Mouse (Mus musculus): Measurements from ENCODE around the gene Krit1. TPM values are rescaled to one million over a fixed set of nuclear protein-coding genes. Genes with fewer than 3 reads are reported as not detected.
A peak's percentile ranks its signal among the peaks of the same experiment; 100 is the strongest.

Krit1 gene
- polyA plus RNA-seq (2015; fragmentation: Nextera tagmentation; extraction: Ambion mirVana) = 14.0 and 17.7 TPM in 2 replicates

- H3K27me3 ChIP-seq (replicated peaks; ENCODE audit: control insufficient read depth, insufficient read depth, low read length) = no peaks in the 10 kb centered on the region
- H3K4me3 ChIP-seq (ENCODE audit: low read depth, low read length) = peak within 1 kb of the TSS; percentile 77
- ATAC-seq = peak; percentile 89
- peak within 1 kb of the TSS; percentile 68 for H3K9ac ChIP-seq (ENCODE audit: low read depth, low read length)
- no peaks in the 10 kb centered on the region for H3K36me3 ChIP-seq (ENCODE audit: control insufficient read depth, insufficient read depth)
- peak within 1 kb of the TSS; percentile 84 for H3K27ac ChIP-seq (ENCODE audit: low read depth, low read length)
- 0 out of 2 replicates have a peak, but pooled peaks cover 2% of the 10 kb centered on the region for H3K4me1 ChIP-seq (replicated peaks; ENCODE audit: control insufficient read depth, insufficient read depth, low read length)
- no peaks in the 10 kb centered on the region for H3K9me3 ChIP-seq (ENCODE audit: control insufficient read depth)
- TF ChIP-seq CTCF (IDR thresholded peaks at IDR 0.05; ENCODE audit: low read depth) = no peak; the same call in 1 of the 2 replicates
- H3K4me2 ChIP-seq (replicated peaks; ENCODE audit: low read depth) = peak within 1 kb of the TSS; percentile 90
- WGBS = under 1% methylated on average over 102 of the region's 109 CpGs
Measured at GRCm38 (mm10) chr5:3802433-3803291, at the start of gene Krit1, which contains the start of gene Ankib1. Krit1 (plus strand) TSS chr5:3803184. Ankib1 (minus strand) TSS chr5:3802925.

GRCm38 (mm10) chr5:3771512-3771911, 31.5 kb upstream of the Krit1 start:
- Histone ChIP-seq H3K27ac (ENCODE audit: low read depth, low read length) (no peak overlapping the region), H3K4me3 (ENCODE audit: low read depth, low read length) (no peak overlapping the region), H3K4me2 (replicated peaks; ENCODE audit: low read depth) (no peak overlapping the region), H3K4me1 (replicated peaks; ENCODE audit: control insufficient read depth, insufficient read depth, low read length) (no peaks in the 10 kb centered on the region), H3K27me3 (replicated peaks; ENCODE audit: control insufficient read depth, insufficient read depth, low read length) (no peaks in the 10 kb centered on the region), H3K36me3 (ENCODE audit: control insufficient read depth, insufficient read depth) (peaks cover 7% of the 10 kb centered on the region; the same call in 1 of the 2 replicates), H3K9me3 (ENCODE audit: control insufficient read depth) (no peaks in the 10 kb centered on the region), H3K9ac (ENCODE audit: low read depth, low read length) (no peak overlapping the region)
- no peak for ATAC-seq
- 86% methylated on average over 3 of the region's 3 CpGs for whole genome bisulfite sequencing
- no peak for TF ChIP-seq CTCF (IDR thresholded peaks at IDR 0.05; ENCODE audit: low read depth)

GRCm38 (mm10) chr5:3772017-3772416, 31.0 kb upstream of the Krit1 start:
- ATAC-seq = no peak
- Histone ChIP-seq H3K9ac (ENCODE audit: low read depth, low read length) (no peak overlapping the region), H3K4me1 (replicated peaks; ENCODE audit: control insufficient read depth, insufficient read depth, low read length) (no peaks in the 10 kb centered on the region), H3K36me3 (ENCODE audit: control insufficient read depth, insufficient read depth) (0 out of 2 replicates have a peak, but pooled peaks cover 4% of the 10 kb centered on the region), H3K9me3 (ENCODE audit: control insufficient read depth) (no peaks in the 10 kb centered on the region), H3K4me2 (replicated peaks; ENCODE audit: low read depth) (no peak overlapping the region), H3K27me3 (replicated peaks; ENCODE audit: control insufficient read depth, insufficient read depth, low read length) (no peaks in the 10 kb centered on the region), H3K4me3 (ENCODE audit: low read depth, low read length) (no peak overlapping the region), H3K27ac (ENCODE audit: low read depth, low read length) (no peak overlapping the region)
- TF ChIP-seq CTCF (IDR thresholded peaks at IDR 0.05; ENCODE audit: low read depth) = no peak
- 47% methylated on average over 3 of the region's 3 CpGs for WGBS

- Histone ChIP-seq H3K4me3 (ENCODE audit: low read depth, low read length) (no peak overlapping the region), H3K27me3 (replicated peaks; ENCODE audit: control insufficient read depth, insufficient read depth, low read length) (no peaks in the 10 kb centered on the region), H3K27ac (ENCODE audit: low read depth, low read length) (no peak overlapping the region), H3K36me3 (ENCODE audit: control insufficient read depth, insufficient read depth) (no peaks in the 10 kb centered on the region), H3K4me2 (replicated peaks; ENCODE audit: low read depth) (no peak overlapping the region), H3K4me1 (replicated peaks; ENCODE audit: control insufficient read depth, insufficient read depth, low read length) (no peaks in the 10 kb centered on the region), H3K9ac (ENCODE audit: low read depth, low read length) (no peak overlapping the region), H3K9me3 (ENCODE audit: control insufficient read depth) (no peaks in the 10 kb centered on the region)
- ATAC-seq = no peak
- TF ChIP-seq CTCF (IDR thresholded peaks at IDR 0.05; ENCODE audit: low read depth) = peak; percentile 53
Measured at GRCm38 (mm10) chr5:3782670-3783069, 20.3 kb upstream of the Krit1 start.

GRCm38 (mm10) chr5:3783947-3784681, 18.9 kb upstream of the Krit1 start:
- H3K9ac ChIP-seq (ENCODE audit: low read depth, low read length) = no peak overlapping the region
- no peak for TF ChIP-seq CTCF (IDR thresholded peaks at IDR 0.05; ENCODE audit: low read depth)
- H3K9me3 ChIP-seq (ENCODE audit: control insufficient read depth) = no peaks in the 10 kb centered on the region
- H3K4me1 ChIP-seq (replicated peaks; ENCODE audit: control insufficient read depth, insufficient read depth, low read length) = no peaks in the 10 kb centered on the region
- no peak overlapping the region for H3K4me2 ChIP-seq (replicated peaks; ENCODE audit: low read depth)
- 84% methylated on average over 2 of the region's 2 CpGs for WGBS
- H3K27ac ChIP-seq (ENCODE audit: low read depth, low read length) = no peak overlapping the region
- H3K36me3 ChIP-seq (ENCODE audit: control insufficient read depth, insufficient read depth) = no peaks in the 10 kb centered on the region
- ATAC-seq = no peak
- H3K27me3 ChIP-seq (replicated peaks; ENCODE audit: control insufficient read depth, insufficient read depth, low read length) = no peaks in the 10 kb centered on the region
- H3K4me3 ChIP-seq (ENCODE audit: low read depth, low read length) = no peak overlapping the region

Data from intestine, postnatal 0 days (tissue).